Mouse (Mus musculus) heart, adult 2 months (tissue): Measurements from ENCODE around the gene Cd59b.
"Not testable (repeated sequence)": the region's sequence is repeated elsewhere in the genome, so short reads cannot be mapped to it uniquely, and the experiment has no call there.

Experiments
- CTCF ChIP-seq: fragments of 200-600 bp; IDR thresholded peaks from 2 replicates; pipeline ENCODE4 v1.8.1; 2022; ENCODE audit warnings: antibody characterized with exemption, mild to moderate bottlenecking, moderate library complexity
- EP300 ChIP-seq: fragments of 200-500 bp; IDR thresholded peaks from 2 replicates; pipeline ENCODE4 v1.6.1; 2011; ENCODE audit warnings: low read depth, low read length, control low read depth; ENCODE audit not compliant: insufficient read depth
- POLR2A ChIP-seq: fragments of 200-500 bp; IDR thresholded peaks from 2 replicates; pipeline ENCODE4 v1.6.1; 2011; ENCODE audit warnings: mild to moderate bottlenecking, low read depth, low read length, control low read depth; ENCODE audit not compliant: insufficient read depth

DNA sequence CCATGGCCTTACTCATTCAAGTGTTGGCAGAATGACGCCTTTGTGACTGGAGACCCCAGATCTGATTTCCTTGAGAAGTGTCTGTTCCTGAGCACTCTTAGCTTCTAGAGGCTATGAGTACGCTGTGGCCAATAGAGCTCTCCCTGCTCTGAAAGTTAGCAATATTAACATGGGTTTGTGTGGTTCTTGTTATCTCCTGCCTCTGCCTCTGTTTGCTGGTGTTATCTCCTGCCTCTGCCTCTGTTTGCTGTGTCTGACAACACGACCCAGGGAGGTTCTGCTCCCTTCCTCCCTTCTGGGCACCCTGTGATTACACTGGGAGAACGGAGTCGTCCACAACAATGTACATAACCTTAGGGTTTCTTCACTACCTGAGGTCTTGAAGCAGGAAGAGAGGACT, 8.6 kb downstream of the Cd59b start:
- not testable (repeated sequence) for TF ChIP-seq CTCF, POLR2A, EP300
